Mouse (Mus musculus) layer of hippocampus, adult 2 months (tissue): Measurements from ENCODE around the gene Reck. TPM values are rescaled to one million over a fixed set of nuclear protein-coding genes. Genes with fewer than 3 reads are reported as not detected.
A peak's percentile ranks its signal among the peaks of the same experiment; 100 is the strongest.

Source experiments
- DNase-seq, 2 experiments: peaks; one replicate each; pipeline ENCODE4 v3.0.0; 2022; ENCODE audit warnings: low spot score in 2 of 2
- H3K27ac ChIP-seq: fragments of 200-600 bp; 2 replicates; pipeline ENCODE4 v1.8.1; 2022
- H3K4me3 ChIP-seq: fragments of 200-600 bp; 2 replicates; pipeline ENCODE4 v1.8.1; 2022; ENCODE audit warnings: mild to moderate bottlenecking
- CTCF ChIP-seq: fragments of 200-600 bp; conservative IDR thresholded peaks from 2 replicates; pipeline ENCODE4 v1.8.1; 2022; ENCODE audit warnings: antibody characterized with exemption, mild to moderate bottlenecking, moderate library complexity
- long read RNA-seq, 2 experiments: library from polyadenylated mRNA; stranded (forward); transcript quantifications; one replicate each; pipeline ENCODE4 v2.0.0; 2021; ENCODE audit warnings: borderline mapping rate in 2 of 2
- total RNA-seq, 2 experiments: library from RNA; stranded (reverse); gene quantifications; 2 replicates each; pipeline ENCODE4 v1.2.3; 2021

Gene Reck
- total RNA-seq, result 1 to 10 TPM; 7.7 TPM
- long read RNA-seq, experiment 1, full-length matches to known transcripts, result 1 of 2 reads
- long read RNA-seq, experiment 1, partial matches to known transcripts, result 0 of 2 reads
- long read RNA-seq, experiment 1, other reads (novel, unspliced or antisense), result 1 of 2 reads
- long read RNA-seq, experiment 2, full-length matches to known transcripts, result 2 of 5 reads
- long read RNA-seq, experiment 2, partial matches to known transcripts, result 0 of 5 reads
- long read RNA-seq, experiment 2, other reads (novel, unspliced or antisense), result 3 of 5 reads

DNA sequence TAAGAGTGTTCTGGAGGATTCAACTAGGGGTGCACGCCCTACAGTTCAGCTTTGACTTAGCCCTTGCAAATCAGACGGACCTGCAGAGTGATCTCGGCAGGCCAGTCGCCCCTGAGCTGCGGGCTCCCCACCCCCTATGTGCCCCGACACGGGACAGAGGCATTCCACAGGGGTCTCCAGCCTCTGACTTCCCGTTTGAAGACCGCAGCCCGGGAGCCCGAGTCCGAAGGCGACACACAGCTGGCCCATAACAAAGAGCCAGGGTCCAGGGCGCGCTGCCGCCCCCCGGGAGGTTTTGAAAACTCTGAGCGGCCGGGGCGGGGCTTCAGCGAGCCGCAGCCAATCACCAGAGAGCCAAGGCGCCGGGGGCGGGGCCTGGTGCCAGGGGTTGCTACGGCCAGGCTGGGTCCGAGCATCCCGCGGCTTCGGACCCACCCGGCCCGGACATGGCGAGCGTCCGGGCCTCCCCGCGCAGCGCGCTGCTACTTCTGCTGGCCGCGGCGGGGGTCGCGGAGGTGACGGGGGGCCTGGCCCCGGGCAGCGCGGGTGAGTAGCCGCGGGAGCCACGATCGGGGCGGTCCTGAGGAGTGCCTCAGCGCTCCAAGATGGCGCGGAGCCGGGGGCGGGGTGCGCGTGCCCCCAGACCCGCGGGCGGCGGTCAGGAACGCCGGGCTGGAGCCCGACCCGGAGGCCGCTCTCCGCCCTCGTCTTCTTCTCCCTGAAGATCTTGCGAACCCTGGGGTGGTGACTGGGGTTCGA is at the start of gene Reck:
Reck (plus strand) TSS at position 371 of the 759 bp plus-strand sequence.
- Histone ChIP-seq H3K4me3 (peak within 1 kb of the TSS; percentile 90), H3K27ac (peak within 1 kb of the TSS; percentile 91)
- no peak for TF ChIP-seq CTCF
- DNase-seq, result peak; percentile 74 to 80

DNA sequence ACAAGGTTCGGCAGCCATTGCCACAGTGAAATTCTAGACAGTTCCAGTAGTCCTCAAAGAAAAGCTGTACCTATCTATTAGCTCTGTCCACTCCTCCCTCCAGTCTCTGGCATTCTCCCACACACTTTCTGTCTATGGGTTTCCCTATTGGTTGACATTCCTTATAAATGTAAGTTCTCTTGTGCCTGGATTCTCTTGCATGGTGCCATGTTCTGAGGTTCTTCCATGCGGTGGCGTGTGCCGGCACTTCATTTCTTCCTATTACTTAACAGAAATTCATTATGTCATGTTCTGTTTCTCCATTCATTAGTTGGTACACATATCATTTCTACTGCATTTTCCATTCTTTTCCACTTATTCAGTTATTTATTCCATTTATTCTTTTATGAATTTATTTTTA is 46.5 kb upstream of the Reck start:
- Histone ChIP-seq H3K27ac (no peak overlapping the region), H3K4me3 (no peak overlapping the region)
- no peak for TF ChIP-seq CTCF
- no peak for DNase-seq

DNA sequence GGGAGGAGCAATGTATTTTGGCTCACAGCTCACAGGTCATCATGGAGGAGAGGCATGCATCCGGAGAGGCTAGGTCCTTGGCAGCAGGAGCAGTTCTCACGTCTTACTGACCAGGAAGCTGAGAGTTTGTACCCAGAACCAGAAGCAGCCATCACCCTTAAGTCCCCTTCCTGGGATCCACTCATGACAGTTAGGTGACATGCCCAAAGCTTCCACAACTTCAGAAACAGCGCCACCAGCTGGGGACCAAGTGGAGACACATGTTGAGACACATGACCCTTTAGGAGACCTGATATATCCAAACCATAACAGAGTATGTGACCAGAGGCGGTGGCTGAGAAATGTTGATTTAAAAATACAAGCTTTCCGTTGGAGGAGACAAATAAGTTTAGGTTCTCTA is 43.3 kb upstream of the Reck start:
- DNase-seq, result no peak
- no peak overlapping the region for H3K4me3 ChIP-seq
- no peak overlapping the region for H3K27ac ChIP-seq
- TF ChIP-seq CTCF, result peak; percentile 25; the same call in 1 of the 2 replicates

DNA sequence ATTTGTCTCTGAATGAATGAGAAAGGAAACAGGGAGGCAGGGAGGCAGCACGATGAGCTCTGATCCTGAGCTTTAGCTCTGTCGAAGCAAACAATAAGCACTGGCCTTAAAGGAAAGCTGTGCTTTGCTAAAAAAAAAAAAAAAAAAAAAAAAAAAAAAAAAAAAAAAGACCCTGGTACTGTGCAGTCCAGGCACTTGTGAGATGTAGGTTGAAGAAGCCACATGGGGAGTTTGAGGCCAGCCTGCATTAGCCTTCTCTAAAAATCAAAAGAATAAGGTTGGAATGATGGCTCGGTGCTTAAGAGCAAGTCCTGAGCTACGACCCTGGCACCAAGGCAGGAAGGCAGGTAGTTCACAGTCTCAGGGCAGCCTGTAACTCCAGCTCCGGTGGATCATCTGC is 41.6 kb upstream of the Reck start:
- no peak overlapping the region for H3K27ac ChIP-seq
- TF ChIP-seq CTCF, result no peak
- no peak overlapping the region for H3K4me3 ChIP-seq
- no peak for DNase-seq

DNA sequence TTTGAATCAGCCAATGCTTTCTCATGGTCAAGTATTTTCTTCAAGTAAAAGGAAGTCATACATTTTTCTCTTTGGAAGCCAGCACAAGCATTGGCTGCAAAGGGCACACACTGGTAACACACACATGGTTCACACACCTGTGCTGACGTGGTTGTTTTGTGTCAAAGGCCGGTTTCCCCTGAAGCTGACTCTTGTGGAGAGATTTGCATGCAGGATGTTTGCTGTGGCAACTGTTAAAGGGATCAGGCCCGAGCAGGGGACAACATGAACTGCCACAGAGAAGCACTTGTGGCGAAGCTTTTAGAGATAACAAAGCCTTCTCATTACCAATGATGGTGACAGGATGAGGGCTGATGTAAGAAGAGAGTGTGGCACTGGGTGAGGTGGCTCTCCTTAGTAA is 40.6 kb upstream of the Reck start:
- no peak for DNase-seq
- TF ChIP-seq CTCF, result no peak
- no peak overlapping the region for H3K4me3 ChIP-seq
- no peak overlapping the region for H3K27ac ChIP-seq

DNA sequence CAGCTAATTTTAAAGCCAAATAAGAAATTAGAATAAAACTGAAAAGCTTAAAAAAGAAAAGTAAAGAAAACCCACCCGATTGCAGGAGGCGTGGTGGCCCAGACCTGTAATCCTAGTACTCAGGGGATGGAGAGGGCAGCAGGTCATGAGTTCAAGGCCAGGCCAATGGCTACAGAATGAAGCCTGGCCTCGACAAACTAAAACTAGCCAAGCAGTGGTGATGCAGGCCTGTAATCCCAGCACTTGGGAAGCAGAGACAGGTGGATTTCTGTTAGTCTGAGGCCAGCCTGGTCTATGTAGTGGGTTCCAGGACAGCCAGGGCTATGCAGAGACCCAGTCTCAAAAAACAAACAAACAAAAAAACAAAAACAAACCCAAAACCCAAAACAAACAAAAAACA is 37.0 kb upstream of the Reck start:
- no peak for DNase-seq
- TF ChIP-seq CTCF, result no peak
- Histone ChIP-seq H3K27ac (no peak overlapping the region), H3K4me3 (no peak overlapping the region)

DNA sequence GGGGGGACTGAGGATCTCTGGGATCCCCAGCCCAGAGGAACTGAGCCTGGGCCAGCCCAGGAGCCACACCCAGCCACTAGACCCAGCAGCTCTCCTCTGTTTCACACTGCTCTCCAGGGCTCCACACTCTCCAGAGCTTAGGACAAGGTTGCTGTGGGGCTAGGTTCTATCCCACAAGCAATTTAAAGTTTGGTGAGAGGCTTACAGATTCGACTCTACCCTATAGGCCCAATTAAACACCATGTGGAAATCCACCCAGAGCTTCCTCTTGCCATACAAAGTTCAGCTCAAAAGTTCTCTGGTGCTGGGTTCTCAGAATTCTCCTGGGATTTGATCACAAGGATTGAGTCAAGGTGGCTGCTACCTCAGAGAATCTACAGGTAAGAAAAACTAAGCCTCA is 35.2 kb upstream of the Reck start, which contains the start of gene Olfr157:
Olfr157 (minus strand) TSS at position 101 of the 400 bp plus-strand sequence.
- TF ChIP-seq CTCF, result no peak
- no peak for DNase-seq
- no peak within 1 kb of the TSS for H3K4me3 ChIP-seq
- no peak within 1 kb of the TSS for H3K27ac ChIP-seq

DNA sequence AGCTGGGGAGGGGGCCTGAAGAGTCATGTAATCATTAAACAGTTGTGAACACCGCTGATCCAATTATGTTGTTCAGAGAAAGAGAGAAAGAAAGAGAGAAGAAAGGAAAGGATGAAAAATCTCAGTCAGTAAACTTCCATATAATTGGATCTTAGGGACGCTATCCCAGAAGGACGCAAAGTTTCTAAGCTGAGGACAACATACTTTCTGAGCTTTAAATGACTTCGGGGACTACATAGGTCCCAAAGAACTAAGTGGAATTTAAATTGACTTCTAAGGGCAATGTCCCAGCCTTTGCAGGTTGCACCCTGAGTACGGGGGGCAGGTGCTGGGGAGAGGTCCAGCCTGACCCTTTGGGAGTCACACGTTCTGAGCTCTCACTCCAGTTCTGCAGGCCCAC is 24.1 kb upstream of the Reck start, which contains the start of gene Olfr155:
Olfr155 (plus strand) TSS at position 301 of the 400 bp plus-strand sequence.
- H3K4me3 ChIP-seq, result no peak within 1 kb of the TSS
- no peak for TF ChIP-seq CTCF
- DNase-seq, result no peak
- no peak within 1 kb of the TSS for H3K27ac ChIP-seq

DNA sequence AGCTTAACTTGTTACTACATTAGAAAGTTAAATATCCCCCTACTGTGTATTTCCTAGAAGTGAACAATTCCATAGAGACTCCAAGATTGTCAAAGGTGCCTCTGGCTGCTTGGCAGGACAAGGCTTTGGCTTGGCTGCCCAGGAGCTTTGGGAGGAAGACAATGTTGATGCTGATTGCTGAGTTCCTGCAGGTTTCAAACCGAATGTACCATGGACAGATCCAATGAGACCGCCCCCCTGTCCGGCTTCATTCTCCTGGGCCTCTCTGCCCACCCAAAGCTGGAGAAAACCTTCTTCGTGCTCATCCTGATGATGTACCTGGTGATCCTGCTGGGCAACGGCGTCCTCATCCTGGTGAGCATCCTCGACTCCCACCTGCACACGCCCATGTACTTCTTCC is 21.2 kb upstream of the Reck start:
- no peak overlapping the region for H3K27ac ChIP-seq
- H3K4me3 ChIP-seq, result no peak overlapping the region
- TF ChIP-seq CTCF, result no peak
- DNase-seq, result no peak

DNA sequence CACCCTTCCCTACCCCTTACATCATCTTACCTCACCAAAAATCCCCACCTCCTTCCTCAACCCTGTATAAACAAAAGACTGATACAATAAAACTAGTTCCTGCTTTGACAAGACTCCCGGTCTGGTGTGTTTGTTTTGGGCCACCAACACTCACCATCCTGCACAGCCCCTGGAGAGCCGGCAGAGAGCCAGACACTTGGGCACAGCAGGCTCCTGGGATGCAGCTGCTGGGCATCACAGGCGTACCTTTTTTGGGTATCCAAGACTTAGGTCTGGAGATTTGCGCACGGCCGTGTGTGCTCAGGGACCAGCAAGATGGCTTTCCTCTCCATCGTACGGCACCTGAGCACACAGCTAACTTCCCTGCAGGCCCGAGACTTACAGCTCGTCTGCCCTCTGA is 15.4 kb upstream of the Reck start:
- H3K27ac ChIP-seq, result no peak overlapping the region
- no peak for DNase-seq
- TF ChIP-seq CTCF, result no peak
- no peak overlapping the region for H3K4me3 ChIP-seq

DNA sequence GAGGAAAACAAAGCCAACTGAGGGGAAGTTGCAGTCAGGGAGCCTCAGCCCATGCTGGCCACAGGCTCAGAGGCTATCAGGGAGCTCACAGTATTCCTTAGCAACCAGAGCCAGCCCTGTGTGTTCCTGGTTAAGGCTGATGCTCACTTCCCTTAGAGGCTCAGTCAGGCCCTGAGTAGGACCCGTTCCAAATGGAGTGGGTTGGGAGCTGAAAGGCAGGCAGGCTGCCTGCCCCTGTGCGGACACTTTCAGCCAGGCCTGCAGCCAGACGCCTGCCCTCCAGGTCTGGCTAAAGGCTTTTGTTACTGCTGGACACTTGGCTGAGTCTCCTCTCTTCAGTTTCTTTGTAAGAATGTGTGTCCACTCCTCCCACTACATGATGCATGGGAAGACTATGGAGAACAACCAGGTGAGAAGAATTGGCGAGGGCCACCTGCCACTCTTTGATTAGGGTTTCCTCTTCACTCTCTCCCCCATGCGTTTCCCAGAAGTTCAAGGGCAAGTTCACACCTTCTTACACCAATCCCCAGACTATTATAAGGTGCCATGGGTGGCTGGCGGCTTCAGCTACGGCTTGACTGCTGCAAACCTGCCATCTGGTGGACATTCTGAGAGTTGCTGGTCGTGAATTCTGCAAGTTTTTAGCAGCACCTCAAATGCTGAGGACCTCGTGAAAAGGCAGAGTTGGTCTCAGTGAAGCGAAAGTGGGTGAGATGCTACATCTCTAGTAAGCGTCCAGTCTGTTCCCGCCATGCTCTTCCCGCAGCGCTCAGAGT is 14.4 kb upstream of the Reck start:
- DNase-seq, result peak; percentile 51 to 81
- H3K4me3 ChIP-seq, result no peak overlapping the region
- peak; percentile 88 for TF ChIP-seq CTCF
- no peak overlapping the region; the same call in 1 of the 2 replicates for H3K27ac ChIP-seq

DNA sequence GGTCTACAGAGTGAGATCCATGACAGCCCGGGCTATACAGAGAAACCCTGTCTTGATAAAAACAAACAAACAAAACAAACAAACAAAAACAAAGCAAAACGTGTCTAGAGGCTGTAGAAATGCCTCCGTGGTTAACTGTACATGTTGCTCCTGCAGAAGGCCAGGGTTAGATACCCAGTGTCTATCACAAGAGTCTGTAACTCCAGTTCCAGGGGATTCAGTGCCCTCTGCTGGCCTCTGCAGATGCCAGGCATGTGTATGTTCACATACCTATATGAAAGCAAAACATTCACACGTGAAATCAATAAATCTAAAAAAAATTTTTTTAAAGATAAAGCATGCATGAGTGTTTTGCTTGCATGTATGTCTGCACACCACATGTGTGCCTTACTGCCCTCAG is 12.0 kb upstream of the Reck start:
- no peak for DNase-seq
- 0 out of 2 replicates have a peak, but pooled peaks have one; percentile 12 for TF ChIP-seq CTCF
- Histone ChIP-seq H3K27ac (no peak overlapping the region), H3K4me3 (no peak overlapping the region)

DNA sequence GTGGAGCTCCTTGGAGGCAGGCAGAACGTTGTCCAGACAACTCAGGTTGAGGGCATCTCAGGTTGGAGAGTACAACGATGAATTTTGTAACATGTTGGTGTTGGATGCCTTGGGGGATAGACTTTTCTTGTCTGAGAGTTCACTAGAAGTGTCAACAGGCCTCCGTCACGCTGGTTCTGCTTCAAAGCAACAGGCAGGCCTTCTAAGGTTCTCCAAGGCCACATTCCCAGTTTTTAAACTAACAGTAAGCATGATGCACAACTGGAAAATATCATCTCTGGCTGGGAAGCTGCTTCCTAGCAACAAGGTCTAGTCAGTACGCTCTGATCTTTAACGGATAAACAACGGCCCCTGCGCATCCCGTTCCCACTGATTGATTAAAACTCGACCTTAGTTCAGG is 5.5 kb upstream of the Reck start:
- H3K27ac ChIP-seq, result no peak overlapping the region
- TF ChIP-seq CTCF, result no peak
- H3K4me3 ChIP-seq, result no peak overlapping the region
- DNase-seq, result no peak
